Mouse (Mus musculus): ENCODE measurements around the gene Ddx42.

- TF ChIP-seq CTCF (IDR thresholded peaks at IDR 0.05; ENCODE audit: low read depth), result peak; percentile 65
- no peak for TF ChIP-seq EP300 (IDR thresholded peaks at IDR 0.05; ENCODE audit: low read depth)
Observed at GRCm38 (mm10) chr11:106255685-106256451, 39.1 kb downstream of the Ddx42 start, which contains the start of the genes Ftsj3 and Psmc5.

Measured in liver, embryonic 14.5 days (tissue).